Mouse (Mus musculus) testis, adult 2 months (tissue): ENCODE data around the gene Soga1.

ENCODE experiments used
- CTCF ChIP-seq: fragments of 200-500 bp; IDR thresholded peaks from 2 replicates; pipeline ENCODE4 v1.5.1; 2012; ENCODE audit warnings: low read depth, mild to moderate bottlenecking, inconsistent platforms, low read length, moderate library complexity; ENCODE audit not compliant: control insufficient read depth, insufficient read depth, insufficient replicate concordance
- POLR2A ChIP-seq: fragments of 200-500 bp; IDR thresholded peaks from 2 replicates; pipeline ENCODE4 v1.6.1; 2012; ENCODE audit warnings: low read depth, mild to moderate bottlenecking, inconsistent platforms, low read length, moderate library complexity; ENCODE audit not compliant: control insufficient read depth

DNA sequence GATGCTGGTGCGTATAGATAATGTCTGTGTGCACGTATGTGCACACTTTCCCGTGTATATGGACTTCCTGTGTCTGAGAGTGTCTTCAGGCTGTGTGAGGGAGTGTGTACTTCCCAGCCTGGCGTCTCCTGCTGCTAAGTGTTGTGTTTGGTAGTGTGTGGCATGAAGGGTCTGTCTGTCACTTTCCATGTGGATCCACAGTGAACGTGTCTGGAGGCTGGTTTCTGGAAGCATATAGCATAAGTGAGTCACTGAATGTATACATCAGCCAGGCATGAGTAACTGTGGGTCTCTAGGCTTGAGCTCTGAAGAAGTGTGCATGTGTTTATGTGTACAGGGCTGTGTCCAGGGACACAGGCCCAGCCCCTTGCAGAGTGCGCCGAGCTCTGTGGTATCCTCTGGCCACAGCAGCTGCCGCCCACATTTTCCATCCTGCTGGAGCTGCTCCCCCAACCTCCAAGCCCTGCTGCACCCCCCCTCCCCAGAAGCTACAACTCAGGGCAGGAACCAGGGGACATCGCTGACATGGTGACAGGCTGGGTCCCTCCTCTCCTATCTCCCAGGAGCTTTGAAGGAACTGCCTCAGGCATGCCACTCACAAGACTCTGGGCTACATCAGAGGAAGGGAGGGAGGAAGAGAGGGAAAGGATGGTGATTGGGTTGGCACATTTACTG, 5.5 kb downstream of the Soga1 start:
- no peak for TF ChIP-seq POLR2A
- TF ChIP-seq CTCF = no peak
